Mouse (Mus musculus) forebrain, embryonic 13.5 days (tissue): Measurements from ENCODE around the gene Nus1. TPM values are rescaled to one million over a fixed set of nuclear protein-coding genes. Genes with fewer than 3 reads are reported as not detected.
A peak's percentile ranks its signal among the peaks of the same experiment; 100 is the strongest.

Source experiments
- ATAC-seq: fragments of 200-750 bp; cut with Nextera tagmentation; 2 replicates; pipeline ENCODE4 v1.8.0; 2017
- H3K27ac ChIP-seq: fragments of 300-500 bp; sonication (generic); 2 replicates; pipeline ENCODE4 v1.5.1; 2015; ENCODE audit warnings: inconsistent platforms, mild to moderate bottlenecking, moderate library complexity
- H3K27me3 ChIP-seq: fragments of 300-500 bp; sonication (generic); 2 replicates; pipeline ENCODE4 v1.6.1; 2015; ENCODE audit warnings: mild to moderate bottlenecking, inconsistent platforms
- H3K36me3 ChIP-seq: fragments of 300-500 bp; sonication (generic); 2 replicates; pipeline ENCODE4 v1.6.1; 2015; ENCODE audit warnings: mild to moderate bottlenecking, inconsistent platforms; ENCODE audit not compliant: poor library complexity, severe bottlenecking
- H3K4me1 ChIP-seq: fragments of 300-500 bp; sonication (generic); 2 replicates; pipeline ENCODE4 v1.6.1; 2015; ENCODE audit warnings: inconsistent platforms
- H3K4me2 ChIP-seq: fragments of 300-500 bp; sonication (generic); 2 replicates; pipeline ENCODE4 v1.6.1; 2015; ENCODE audit warnings: inconsistent platforms, mild to moderate bottlenecking, moderate library complexity
- H3K4me3 ChIP-seq: fragments of 300-500 bp; sonication (generic); 2 replicates; pipeline ENCODE4 v1.5.1; 2015; ENCODE audit warnings: mild to moderate bottlenecking, inconsistent platforms
- H3K9ac ChIP-seq: fragments of 300-500 bp; sonication (generic); 2 replicates; pipeline ENCODE4 v1.6.1; 2015; ENCODE audit warnings: mild to moderate bottlenecking, inconsistent platforms
- H3K9me3 ChIP-seq: fragments of 300-500 bp; sonication (generic); replicated peaks from 2 replicates; pipeline ENCODE4 v1.6.1; 2016; ENCODE audit warnings: inconsistent platforms
- WGBS: fragments of 180-500 bp; shearing (Covaris S2); methylation state at CpG from one replicate; pipeline ENCODE4 v1.1.7; 2015; 5-methylcytosine and 5-hydroxymethylcytosine counted together
- polyA plus RNA-seq: library from polyadenylated mRNA; unstranded; fragments of >200 nt; fragmentation: Nextera tagmentation; extraction: Ambion mirVana; gene quantifications from 2 replicates; pipeline ENCODE4 v1.2.1, GENCODE M21; 2015

Gene Nus1
- polyA plus RNA-seq, 1 experiment from 2014 or later: 13.7 TPM

GRCm38 (mm10) chr10:52388922-52389430 is 28.4 kb upstream of the Nus1 start, which contains the start of gene Nepn:
Nepn (plus strand) TSS chr10:52388972.
- 76% methylated on average over 5 of the region's 5 CpGs for WGBS
- H3K4me2 ChIP-seq: no peak within 1 kb of the TSS
- H3K27me3 ChIP-seq: no peaks in the 10 kb centered on the region
- H3K4me1 ChIP-seq: no peaks in the 10 kb centered on the region
- no peak within 1 kb of the TSS for H3K9ac ChIP-seq
- no peaks in the 10 kb centered on the region for H3K36me3 ChIP-seq
- no peak within 1 kb of the TSS for H3K4me3 ChIP-seq
- H3K9me3 ChIP-seq: no peaks in the 10 kb centered on the region
- no peak within 1 kb of the TSS for H3K27ac ChIP-seq
- no peak for ATAC-seq

DNA sequence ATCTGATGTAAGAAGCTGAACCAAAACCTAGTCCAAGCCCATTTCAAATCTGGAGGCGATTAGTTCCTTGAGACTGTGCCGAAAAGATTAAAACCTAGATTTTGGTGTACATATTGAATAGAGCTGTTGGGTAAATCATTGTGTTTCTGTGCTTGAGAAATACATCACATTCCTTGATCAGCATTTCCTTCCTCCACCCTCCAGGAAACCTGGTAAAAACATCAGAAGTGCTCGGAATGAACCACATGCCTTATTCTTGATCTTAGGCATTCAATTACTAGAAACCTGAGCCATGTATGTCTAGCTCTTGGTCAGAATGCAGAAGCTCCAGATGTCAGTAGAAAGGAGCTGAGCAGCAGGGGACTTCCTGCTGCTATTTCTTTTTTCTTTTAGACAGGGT is 27.9 kb upstream of the Nus1 start:
- no peak overlapping the region for H3K4me2 ChIP-seq
- H3K27ac ChIP-seq: no peak overlapping the region
- no peaks in the 10 kb centered on the region for H3K36me3 ChIP-seq
- H3K27me3 ChIP-seq: no peaks in the 10 kb centered on the region
- no peaks in the 10 kb centered on the region for H3K9me3 ChIP-seq
- ATAC-seq: no peak
- no peaks in the 10 kb centered on the region for H3K4me1 ChIP-seq
- WGBS: 82% methylated on average over 3 of the region's 3 CpGs
- no peak overlapping the region for H3K9ac ChIP-seq
- H3K4me3 ChIP-seq: no peak overlapping the region

DNA sequence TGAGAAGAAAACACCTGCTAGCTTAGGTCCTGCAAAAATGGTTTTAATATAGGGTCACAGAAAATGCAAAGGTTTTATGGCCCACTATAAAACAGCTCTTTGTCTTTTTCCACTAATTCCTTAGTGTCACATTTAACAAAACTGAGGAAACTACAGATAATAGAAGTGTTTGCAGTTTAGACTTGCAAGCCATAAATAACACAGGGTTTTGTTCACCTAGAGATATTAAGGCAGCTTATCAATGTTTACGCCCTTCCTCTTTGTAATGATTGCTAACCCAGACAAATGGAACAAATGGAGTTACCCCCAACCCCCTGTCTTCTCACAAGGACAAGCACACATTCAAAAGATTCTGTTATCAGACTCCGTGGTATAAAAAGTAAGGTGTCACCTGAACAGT is 26.1 kb upstream of the Nus1 start:
- no peaks in the 10 kb centered on the region for H3K36me3 ChIP-seq
- H3K4me1 ChIP-seq: no peaks in the 10 kb centered on the region
- no peak for ATAC-seq
- no peak overlapping the region for H3K4me3 ChIP-seq
- H3K27me3 ChIP-seq: no peaks in the 10 kb centered on the region
- 80% methylated on average over 2 of the region's 2 CpGs for WGBS
- no peak overlapping the region for H3K4me2 ChIP-seq
- H3K9ac ChIP-seq: no peak overlapping the region
- H3K9me3 ChIP-seq: no peaks in the 10 kb centered on the region
- no peak overlapping the region for H3K27ac ChIP-seq

DNA sequence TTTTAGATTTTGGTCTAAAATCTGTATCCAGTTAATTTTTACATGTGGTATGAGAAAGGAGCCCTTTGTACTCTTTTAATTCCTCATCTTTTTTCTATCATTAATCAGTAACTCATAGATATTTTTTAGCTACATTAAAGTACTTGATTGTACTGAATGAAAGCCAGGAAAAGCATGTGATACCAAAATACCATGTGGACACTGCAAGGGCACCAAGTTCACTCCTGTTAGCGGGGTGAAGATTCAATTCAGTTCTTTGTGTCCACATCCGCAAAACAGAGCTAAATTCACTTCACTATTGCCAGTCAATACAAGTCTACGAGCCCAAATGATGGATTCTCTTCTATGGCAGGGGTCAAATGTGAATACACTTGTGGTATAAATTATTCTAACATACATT is 20.7 kb upstream of the Nus1 start:
- no peak for ATAC-seq
- Histone ChIP-seq H3K4me1 (no peaks in the 10 kb centered on the region), H3K9me3 (no peaks in the 10 kb centered on the region), H3K4me3 (no peak overlapping the region), H3K27ac (no peak overlapping the region), H3K9ac (no peak overlapping the region), H3K36me3 (no peaks in the 10 kb centered on the region), H3K27me3 (no peaks in the 10 kb centered on the region), H3K4me2 (no peak overlapping the region)
- WGBS: 91% methylated on average over 3 of the region's 3 CpGs

DNA sequence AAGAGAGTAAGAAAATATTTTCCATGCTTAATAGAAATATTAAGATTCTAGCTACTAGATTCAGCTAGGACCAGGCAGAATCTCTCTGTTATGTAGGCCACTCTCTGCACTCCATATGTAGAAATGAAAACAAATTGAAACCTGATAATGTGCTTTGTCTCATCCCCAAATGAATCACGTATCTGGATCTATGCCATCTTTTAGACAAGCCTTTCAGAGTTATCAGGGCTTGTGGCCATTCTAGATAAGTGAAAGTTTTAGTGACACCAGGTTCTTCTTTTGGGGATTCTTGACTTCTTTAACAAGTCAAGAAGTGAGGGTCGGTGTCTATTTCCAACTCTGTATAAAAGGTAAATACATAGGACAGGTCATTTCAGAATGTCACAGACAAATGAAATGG is 18.6 kb upstream of the Nus1 start:
- no peak overlapping the region for H3K4me2 ChIP-seq
- 84% methylated on average over 2 of the region's 2 CpGs for WGBS
- no peak overlapping the region for H3K27ac ChIP-seq
- H3K9ac ChIP-seq: no peak overlapping the region
- no peaks in the 10 kb centered on the region for H3K9me3 ChIP-seq
- H3K27me3 ChIP-seq: no peaks in the 10 kb centered on the region
- no peaks in the 10 kb centered on the region for H3K4me1 ChIP-seq
- H3K36me3 ChIP-seq: no peaks in the 10 kb centered on the region
- no peak for ATAC-seq
- H3K4me3 ChIP-seq: no peak overlapping the region

DNA sequence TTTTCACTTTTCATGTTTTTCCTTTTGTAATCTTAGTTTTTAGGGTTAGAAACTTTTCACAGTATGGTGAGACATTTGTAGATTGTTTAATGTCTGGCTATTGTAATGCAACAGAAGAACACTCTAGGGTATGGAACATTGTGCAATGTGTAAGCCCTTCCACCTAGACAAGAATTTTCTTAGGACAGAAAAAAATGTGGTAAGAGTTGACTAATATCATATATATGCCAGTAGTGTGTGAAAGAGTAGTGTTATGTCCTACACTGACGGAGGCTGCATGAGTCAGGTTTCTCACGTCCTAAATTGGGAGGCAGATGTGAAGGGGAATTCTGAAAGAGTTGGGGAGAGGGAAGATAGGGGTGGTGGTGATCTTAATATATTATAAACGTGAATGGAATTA is 17.6 kb upstream of the Nus1 start:
- H3K36me3 ChIP-seq: no peaks in the 10 kb centered on the region
- no peak overlapping the region for H3K4me2 ChIP-seq
- H3K9me3 ChIP-seq: no peaks in the 10 kb centered on the region
- H3K4me1 ChIP-seq: no peaks in the 10 kb centered on the region
- H3K4me3 ChIP-seq: no peak overlapping the region
- WGBS: 69% methylated on average over 3 of the region's 3 CpGs
- H3K27me3 ChIP-seq: no peaks in the 10 kb centered on the region
- ATAC-seq: no peak
- no peak overlapping the region for H3K9ac ChIP-seq
- H3K27ac ChIP-seq: no peak overlapping the region

DNA sequence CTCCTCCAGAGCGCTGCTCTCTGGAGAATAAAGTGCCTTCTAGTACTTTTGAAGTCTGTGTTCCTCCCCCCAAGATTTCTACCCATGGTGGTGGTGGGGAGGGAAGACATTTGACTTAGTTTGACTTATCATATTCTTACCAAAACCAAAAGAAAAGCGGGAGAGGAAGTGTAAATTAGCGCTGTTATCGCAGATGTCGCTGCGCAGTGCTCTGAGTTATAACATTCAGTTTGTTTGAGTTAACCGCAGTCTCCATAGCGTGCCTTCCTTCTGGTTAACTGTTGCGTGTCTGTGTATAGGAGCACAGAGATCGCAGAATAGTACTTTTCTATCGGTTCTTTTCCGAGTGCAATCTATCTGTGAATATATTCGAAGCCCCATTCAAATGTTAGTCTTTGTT is 12.2 kb upstream of the Nus1 start:
- no peak for ATAC-seq
- H3K9me3 ChIP-seq: no peaks in the 10 kb centered on the region
- H3K36me3 ChIP-seq: no peaks in the 10 kb centered on the region
- H3K27ac ChIP-seq: no peak overlapping the region
- H3K9ac ChIP-seq: no peak overlapping the region
- WGBS: 94% methylated on average over 13 of the region's 13 CpGs
- no peaks in the 10 kb centered on the region for H3K4me1 ChIP-seq
- no peaks in the 10 kb centered on the region for H3K27me3 ChIP-seq
- H3K4me2 ChIP-seq: no peak overlapping the region
- H3K4me3 ChIP-seq: no peak overlapping the region

- Histone ChIP-seq H3K27ac (no peak overlapping the region), H3K4me2 (no peak overlapping the region), H3K9me3 (no peaks in the 10 kb centered on the region), H3K27me3 (no peaks in the 10 kb centered on the region), H3K4me3 (no peak overlapping the region), H3K4me1 (no peaks in the 10 kb centered on the region), H3K36me3 (no peaks in the 10 kb centered on the region), H3K9ac (no peak overlapping the region)
- 87% methylated on average over 2 of the region's 2 CpGs for WGBS
- no peak for ATAC-seq
These were observed 9.8 kb upstream of the Nus1 start for GRCm38 (mm10) chr10:52407526-52407925.

GRCm38 (mm10) chr10:52415020-52415419 is 2.3 kb upstream of the Nus1 start:
- Histone ChIP-seq H3K9me3 (no peaks in the 10 kb centered on the region), H3K4me1 (peaks cover 22% of the 10 kb centered on the region), H3K4me2 (no peak overlapping the region), H3K27ac (no peak overlapping the region), H3K36me3 (no peaks in the 10 kb centered on the region), H3K27me3 (peaks cover 5% of the 10 kb centered on the region), H3K4me3 (no peak overlapping the region), H3K9ac (no peak overlapping the region)
- ATAC-seq: no peak
- 88% methylated on average over 2 of the region's 2 CpGs for WGBS

GRCm38 (mm10) chr10:52416458-52416857 is 889 bp upstream of the Nus1 start:
- Histone ChIP-seq H3K27ac (no peak overlapping the region), H3K4me2 (peak overlapping the region; percentile 56), H3K4me1 (peaks cover 34% of the 10 kb centered on the region), H3K27me3 (peaks cover 5% of the 10 kb centered on the region), H3K9ac (no peak overlapping the region), H3K4me3 (peak overlapping the region; percentile 96; the same call in 1 of the 2 replicates), H3K9me3 (no peaks in the 10 kb centered on the region), H3K36me3 (no peaks in the 10 kb centered on the region)
- no peak for ATAC-seq
- 65% methylated on average over 2 of the region's 2 CpGs for WGBS

DNA sequence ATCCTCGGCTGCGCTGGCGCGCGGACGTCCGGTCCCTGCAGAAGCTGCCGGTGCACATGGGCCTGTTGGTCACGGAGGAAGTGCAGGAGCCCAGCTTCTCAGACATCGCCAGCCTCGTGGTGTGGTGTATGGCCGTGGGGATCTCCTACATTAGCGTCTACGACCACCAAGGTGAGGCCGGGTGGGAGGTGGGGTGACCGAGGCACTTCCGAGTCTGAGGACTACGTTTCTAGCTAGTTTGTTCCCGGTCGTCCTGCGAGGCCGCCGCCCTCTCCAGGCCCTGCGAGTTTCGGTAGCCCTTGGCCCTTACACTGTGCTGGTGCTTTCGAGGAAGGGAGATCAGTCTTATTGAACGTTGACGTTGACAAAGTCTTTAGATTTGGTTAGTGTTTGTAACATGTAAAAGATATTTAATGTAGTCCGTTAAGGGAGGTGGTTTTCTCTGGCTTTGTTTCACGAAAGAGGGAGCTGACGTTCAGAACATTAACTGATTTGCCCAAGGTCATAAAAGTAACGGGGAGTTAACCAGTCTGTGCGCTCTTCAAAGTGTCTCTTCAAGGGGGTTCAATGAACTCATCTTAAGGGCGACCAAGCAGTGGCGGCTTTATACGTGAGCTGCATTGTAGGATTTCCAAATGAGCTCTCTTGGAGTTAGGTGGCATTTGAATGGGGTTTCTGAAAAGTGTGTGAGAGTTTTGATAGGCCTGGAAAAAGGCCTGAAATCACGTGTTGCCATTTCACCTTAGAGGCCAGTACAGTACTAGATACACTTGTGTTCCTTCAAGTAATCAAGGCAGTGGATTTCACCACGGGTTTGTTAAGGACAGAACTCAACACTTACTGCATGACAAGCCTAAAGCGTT is 882 bp downstream of the Nus1 start:
- peak overlapping the region; percentile 96 for H3K4me3 ChIP-seq
- H3K4me2 ChIP-seq: peak overlapping the region; percentile 74
- H3K9me3 ChIP-seq: no peaks in the 10 kb centered on the region
- 2% methylated on average over 39 of the region's 39 CpGs for WGBS
- H3K9ac ChIP-seq: peak overlapping the region; percentile 92
- peak overlapping the region; percentile 94 for H3K27ac ChIP-seq
- H3K4me1 ChIP-seq: peaks cover 34% of the 10 kb centered on the region
- H3K36me3 ChIP-seq: no peaks in the 10 kb centered on the region
- peak; percentile 48 for ATAC-seq
- H3K27me3 ChIP-seq: peaks cover 5% of the 10 kb centered on the region

GRCm38 (mm10) chr10:52418931-52419330 is 1.6 kb downstream of the Nus1 start:
- Histone ChIP-seq H3K9ac (peak overlapping the region; percentile 92), H3K36me3 (no peaks in the 10 kb centered on the region), H3K4me3 (peak overlapping the region; percentile 96), H3K9me3 (no peaks in the 10 kb centered on the region), H3K27me3 (peaks cover 5% of the 10 kb centered on the region), H3K27ac (no peak overlapping the region), H3K4me1 (peaks cover 34% of the 10 kb centered on the region), H3K4me2 (peak overlapping the region; percentile 74)
- WGBS: 75% methylated on average over 5 of the region's 5 CpGs
- no peak for ATAC-seq
